Mouse (Mus musculus): Measurements from ENCODE around the gene Nr3c2.

DNA sequence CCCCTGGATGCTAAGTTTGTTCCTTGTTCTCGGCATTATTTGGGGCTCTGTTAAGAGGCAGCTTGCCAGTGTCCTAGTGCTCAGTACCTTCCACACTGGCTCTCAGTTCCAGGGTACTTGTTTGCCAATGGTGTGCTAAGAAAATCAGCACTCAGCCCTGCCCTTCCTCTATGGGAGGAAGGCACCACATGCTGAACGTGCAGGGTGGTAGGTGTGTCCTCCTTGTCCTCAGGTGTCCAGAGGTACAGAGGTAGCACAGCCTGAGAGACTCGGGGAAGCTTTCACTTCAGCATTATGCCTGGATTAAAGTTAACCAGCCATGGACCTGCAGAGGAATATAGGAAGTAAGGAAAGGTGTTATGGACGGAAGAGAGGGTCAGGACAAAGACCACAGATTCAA, 99.0 kb downstream of the Nr3c2 start:
- TF ChIP-seq POLR2A (IDR thresholded peaks at IDR 0.05; ENCODE audit: borderline replicate concordance, insufficient read depth, low read length) (no peak), CTCF (IDR thresholded peaks at IDR 0.05; ENCODE audit: borderline replicate concordance, insufficient read depth, low read depth, low read length) (no peak)

All from cerebellum, adult 2 months (tissue).